Mouse (Mus musculus) limb, embryonic 12.5 days (tissue): Measurements from ENCODE around the gene Thnsl2. TPM values are rescaled to one million over a fixed set of nuclear protein-coding genes. Genes with fewer than 3 reads are reported as not detected.

Experiments
- ATAC-seq: fragments of 200-750 bp; cut with Nextera tagmentation; 2 replicates; pipeline ENCODE4 v1.8.0; 2017; ENCODE audit warnings: low read depth, moderate TSS enrichment; ENCODE audit not compliant: insufficient number of reproducible peaks, insufficient read depth, low FRiP score, low TSS enrichment
- H3K27ac ChIP-seq: fragments of 300-500 bp; sonication (generic); 2 replicates; pipeline ENCODE4 v1.5.1; 2016; ENCODE audit warnings: mild to moderate bottlenecking, moderate library complexity
- H3K27me3 ChIP-seq: fragments of 300-500 bp; sonication (generic); 2 replicates; pipeline ENCODE4 v1.6.1; 2016; ENCODE audit warnings: mild to moderate bottlenecking, moderate library complexity
- H3K36me3 ChIP-seq: fragments of 300-500 bp; sonication (generic); 2 replicates; pipeline ENCODE4 v1.6.1; 2016; ENCODE audit warnings: mild to moderate bottlenecking, moderate library complexity
- H3K4me1 ChIP-seq: fragments of 300-500 bp; sonication (generic); replicated peaks from 2 replicates; pipeline ENCODE4 v1.6.1; 2016
- H3K4me2 ChIP-seq: fragments of 300-500 bp; sonication (generic); 2 replicates; pipeline ENCODE4 v1.6.1; 2016; ENCODE audit warnings: mild to moderate bottlenecking, moderate library complexity
- H3K4me3 ChIP-seq: fragments of 300-500 bp; sonication (generic); replicated peaks from 2 replicates; pipeline ENCODE4 v1.5.1; 2016; ENCODE audit warnings: mild to moderate bottlenecking
- H3K9ac ChIP-seq: fragments of 300-500 bp; sonication (generic); replicated peaks from 2 replicates; pipeline ENCODE4 v1.6.1; 2016; ENCODE audit warnings: mild to moderate bottlenecking, moderate library complexity
- H3K9me3 ChIP-seq: fragments of 300-500 bp; sonication (generic); 2 replicates; pipeline ENCODE4 v1.6.1; 2016; ENCODE audit warnings: mild to moderate bottlenecking, moderate library complexity
- WGBS: fragments of 180-500 bp; shearing (Covaris S2); methylation state at CpG from one replicate; pipeline ENCODE4 v1.1.7; 2016; 5-methylcytosine and 5-hydroxymethylcytosine counted together
- polyA plus RNA-seq: library from polyadenylated mRNA; unstranded; fragments of >200 nt; fragmentation: Nextera tagmentation; extraction: Ambion mirVana; gene quantifications from 2 replicates; pipeline ENCODE4 v1.2.1, GENCODE M21; 2016

Gene Thnsl2
- polyA plus RNA-seq, 1 experiment from 2014 or later, result 6.0 TPM

DNA sequence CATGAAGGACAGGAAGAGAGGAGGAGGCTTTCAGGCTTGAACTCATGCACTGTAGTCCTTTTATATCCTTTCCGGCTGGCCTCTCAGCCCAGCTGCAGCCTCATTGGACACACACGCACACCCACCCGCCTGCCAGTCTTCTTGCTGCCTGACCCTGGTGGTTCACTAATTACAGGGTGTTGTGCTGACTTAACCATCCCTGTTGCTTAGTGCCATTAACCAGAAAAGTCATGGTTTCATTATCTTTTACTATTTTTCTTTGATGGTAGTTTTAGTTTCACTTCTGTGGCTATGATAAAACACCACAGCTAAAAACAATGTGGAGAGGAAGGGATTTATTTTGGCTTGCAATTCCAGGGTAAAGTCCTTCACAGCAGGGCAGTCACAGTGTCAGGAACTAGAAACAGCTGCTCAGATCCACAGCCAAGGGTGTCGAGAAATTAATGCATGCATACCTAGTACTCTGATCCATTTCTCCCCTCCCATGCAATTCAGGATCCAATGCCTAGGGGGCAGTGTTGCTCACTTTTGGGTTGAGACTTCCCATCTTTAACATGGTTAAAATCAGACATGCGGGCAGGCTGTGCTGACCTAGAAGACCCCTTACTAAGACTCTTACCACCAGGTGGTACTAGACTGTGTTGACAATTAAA is 12.6 kb upstream of the Thnsl2 start:
- WGBS, result 69% methylated on average over 5 of the region's 5 CpGs
- no peak for ATAC-seq

DNA sequence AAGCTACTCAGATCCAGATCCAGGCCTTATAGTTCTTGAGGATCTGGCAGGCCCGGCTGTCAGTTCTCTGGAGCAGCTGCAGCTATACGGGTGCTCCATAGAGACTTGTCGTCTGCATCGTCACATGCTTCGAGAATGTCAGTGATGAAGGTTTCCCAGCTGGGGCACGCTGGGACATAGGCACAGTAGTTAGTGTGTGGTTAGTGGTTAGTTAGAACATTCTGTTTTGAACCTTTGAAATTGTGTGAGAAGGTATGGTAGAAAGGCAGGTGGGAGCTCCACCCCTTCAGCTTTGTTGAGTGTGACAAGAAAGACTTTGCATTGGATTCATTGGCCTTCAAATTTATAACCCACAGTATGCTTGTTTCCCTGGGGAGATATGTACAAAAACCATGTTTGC is 10.6 kb upstream of the Thnsl2 start:
- 84% methylated on average over 6 of the region's 6 CpGs for WGBS
- no peak for ATAC-seq
- Histone ChIP-seq H3K36me3 (no peaks in the 10 kb centered on the region), H3K27ac (no peak overlapping the region), H3K4me2 (no peak overlapping the region), H3K9ac (no peak overlapping the region), H3K9me3 (no peaks in the 10 kb centered on the region), H3K4me1 (no peaks in the 10 kb centered on the region), H3K4me3 (no peak overlapping the region), H3K27me3 (no peaks in the 10 kb centered on the region)

More for the DNA sequence above, 12.6 kb upstream of the Thnsl2 start:
- H3K4me3 ChIP-seq, result no peak overlapping the region
- H3K36me3 ChIP-seq, result no peaks in the 10 kb centered on the region
- H3K27me3 ChIP-seq, result no peaks in the 10 kb centered on the region
- no peak overlapping the region for H3K9ac ChIP-seq
- no peak overlapping the region for H3K4me2 ChIP-seq
- no peaks in the 10 kb centered on the region for H3K9me3 ChIP-seq
- no peaks in the 10 kb centered on the region for H3K4me1 ChIP-seq
- no peak overlapping the region for H3K27ac ChIP-seq

DNA sequence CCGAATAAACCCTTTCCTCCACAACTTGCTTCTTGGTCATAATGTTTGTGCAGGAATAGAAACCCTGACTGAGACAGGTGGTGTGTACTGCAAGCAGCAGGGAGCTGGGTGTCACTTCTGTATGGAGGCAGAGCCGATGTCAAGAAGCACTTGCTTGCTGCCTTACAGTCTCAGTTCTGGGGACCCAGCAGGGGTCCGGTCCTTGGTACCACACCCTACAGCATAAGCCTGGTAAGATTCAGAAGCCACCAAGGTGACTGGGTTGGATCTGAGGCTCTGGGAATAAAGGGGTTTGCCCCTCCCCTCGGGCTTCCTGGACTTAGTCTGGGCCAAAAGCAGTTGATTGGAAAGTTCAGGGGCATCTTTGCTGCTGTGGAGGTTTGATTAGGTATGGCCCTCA is 9.2 kb upstream of the Thnsl2 start:
- Histone ChIP-seq H3K27ac (no peak overlapping the region), H3K27me3 (no peaks in the 10 kb centered on the region), H3K9me3 (no peaks in the 10 kb centered on the region), H3K4me3 (no peak overlapping the region), H3K9ac (no peak overlapping the region), H3K4me2 (no peak overlapping the region), H3K36me3 (no peaks in the 10 kb centered on the region), H3K4me1 (no peaks in the 10 kb centered on the region)
- ATAC-seq, result no peak
- WGBS, result 90% methylated on average over 4 of the region's 4 CpGs

DNA sequence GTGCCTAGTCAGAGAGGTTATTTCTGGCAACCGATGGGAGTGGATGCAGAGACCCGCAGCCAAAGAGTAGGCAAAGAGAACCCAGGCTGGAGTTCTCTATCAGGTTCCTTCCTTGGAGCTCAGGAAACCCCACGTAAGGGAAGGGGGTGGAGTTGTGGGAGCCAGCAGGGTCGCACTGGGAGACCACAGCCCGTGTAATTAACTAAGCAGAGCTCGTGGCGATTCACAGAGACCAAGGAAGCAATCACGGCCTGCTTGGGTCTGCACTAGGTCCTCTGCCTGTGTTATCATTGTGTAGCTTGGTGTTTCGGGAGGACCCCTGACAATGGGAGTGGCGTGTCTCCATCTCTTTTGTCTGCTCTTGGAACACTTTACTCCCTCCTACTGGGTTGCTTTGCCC is 6.9 kb upstream of the Thnsl2 start:
- H3K27ac ChIP-seq, result no peak overlapping the region
- H3K4me3 ChIP-seq, result no peak overlapping the region
- H3K9ac ChIP-seq, result no peak overlapping the region
- no peaks in the 10 kb centered on the region for H3K27me3 ChIP-seq
- no peaks in the 10 kb centered on the region for H3K36me3 ChIP-seq
- no peak for ATAC-seq
- WGBS, result 53% methylated on average over 10 of the region's 10 CpGs
- H3K9me3 ChIP-seq, result no peaks in the 10 kb centered on the region
- no peak overlapping the region for H3K4me2 ChIP-seq
- no peaks in the 10 kb centered on the region for H3K4me1 ChIP-seq

DNA sequence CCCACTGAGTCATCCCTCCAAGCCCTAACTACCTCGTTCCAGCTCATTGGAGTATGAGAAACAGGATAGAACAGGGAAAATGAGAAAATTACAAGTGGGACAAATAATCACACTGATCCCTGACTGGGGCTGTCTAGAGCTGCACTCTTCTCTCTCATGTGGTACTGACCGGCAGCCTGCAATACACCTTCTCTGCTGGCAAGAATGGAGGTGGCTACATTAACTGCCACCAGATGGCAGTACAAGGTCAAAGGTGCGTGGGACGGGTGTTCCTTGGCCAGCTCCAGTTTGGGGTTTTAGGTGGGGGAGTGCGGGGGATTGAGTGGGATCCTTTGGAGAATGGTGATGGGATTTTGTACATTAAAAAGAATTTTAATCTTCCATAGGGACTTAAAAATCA is 5.3 kb upstream of the Thnsl2 start:
- WGBS, result 14% methylated on average over 5 of the region's 5 CpGs
- Histone ChIP-seq H3K4me1 (no peaks in the 10 kb centered on the region), H3K27me3 (no peaks in the 10 kb centered on the region), H3K4me2 (no peak overlapping the region), H3K36me3 (no peaks in the 10 kb centered on the region), H3K9ac (no peak overlapping the region), H3K27ac (no peak overlapping the region), H3K4me3 (no peak overlapping the region), H3K9me3 (no peaks in the 10 kb centered on the region)
- ATAC-seq, result peak; percentile 44; the same call in 1 of the 2 replicates

DNA sequence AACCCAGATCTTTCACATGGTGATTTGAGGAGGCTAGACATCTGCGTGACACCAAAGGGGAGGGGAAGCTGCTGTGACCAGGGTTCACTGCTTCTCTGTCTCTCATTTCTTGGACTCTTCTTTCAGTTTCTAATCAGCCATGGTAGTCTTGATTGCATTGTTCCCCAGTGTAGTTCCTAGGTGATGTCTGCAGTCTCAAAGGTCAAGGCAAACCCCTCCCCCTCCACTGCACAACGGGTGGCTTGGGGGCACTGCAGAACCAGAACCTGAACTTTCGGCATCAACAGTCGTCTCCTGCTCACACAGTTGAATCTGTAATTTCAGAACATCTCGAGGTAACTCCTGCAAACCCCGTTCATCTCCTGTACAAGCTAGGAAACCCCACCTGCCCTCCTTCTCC is 4.1 kb upstream of the Thnsl2 start:
- H3K4me3 ChIP-seq, result no peak overlapping the region
- no peaks in the 10 kb centered on the region for H3K27me3 ChIP-seq
- 73% methylated on average over 6 of the region's 6 CpGs for WGBS
- no peaks in the 10 kb centered on the region for H3K36me3 ChIP-seq
- no peak overlapping the region for H3K9ac ChIP-seq
- no peak for ATAC-seq
- H3K4me2 ChIP-seq, result no peak overlapping the region
- H3K4me1 ChIP-seq, result no peaks in the 10 kb centered on the region
- no peaks in the 10 kb centered on the region for H3K9me3 ChIP-seq
- no peak overlapping the region for H3K27ac ChIP-seq

DNA sequence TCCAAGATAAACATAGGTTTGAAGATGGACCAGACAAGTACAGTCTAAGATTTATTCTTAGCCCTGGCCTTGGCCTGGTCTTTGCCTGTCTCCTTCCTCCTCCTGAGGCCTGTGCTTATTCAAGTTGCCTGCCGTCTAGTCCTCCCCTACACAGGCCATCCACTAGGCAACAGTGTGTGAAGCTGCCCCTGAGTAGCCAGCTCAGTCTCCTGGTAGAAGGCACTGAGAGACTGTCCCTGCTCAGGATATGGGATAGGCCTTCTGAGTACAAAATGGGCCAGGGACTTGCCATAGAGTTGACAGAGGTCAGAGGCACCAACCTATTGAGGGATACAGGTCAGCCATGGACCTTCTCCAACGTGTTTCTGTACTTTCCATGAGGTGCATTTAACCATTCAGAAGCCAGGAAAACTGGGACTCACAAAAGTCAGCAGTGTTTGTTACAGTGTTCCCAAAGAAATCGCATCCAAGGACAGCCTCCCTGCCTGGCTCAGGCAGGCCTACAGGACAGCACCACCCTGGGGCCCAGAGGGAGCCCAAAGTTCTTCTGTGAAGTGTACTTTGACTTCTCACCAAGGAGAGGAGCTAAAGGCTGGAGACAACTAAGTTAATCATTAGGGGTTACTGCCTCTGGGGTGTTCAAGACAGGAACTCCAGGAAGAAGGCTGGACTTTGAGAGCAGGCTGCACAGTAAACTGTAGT is 1.2 kb upstream of the Thnsl2 start:
- Histone ChIP-seq H3K9me3 (no peaks in the 10 kb centered on the region), H3K27me3 (no peaks in the 10 kb centered on the region), H3K36me3 (no peaks in the 10 kb centered on the region), H3K4me1 (no peaks in the 10 kb centered on the region), H3K9ac (no peak overlapping the region), H3K27ac (no peak overlapping the region), H3K4me2 (no peak overlapping the region), H3K4me3 (no peak overlapping the region)
- WGBS, result 72% methylated on average over 3 of the region's 3 CpGs
- no peak for ATAC-seq

DNA sequence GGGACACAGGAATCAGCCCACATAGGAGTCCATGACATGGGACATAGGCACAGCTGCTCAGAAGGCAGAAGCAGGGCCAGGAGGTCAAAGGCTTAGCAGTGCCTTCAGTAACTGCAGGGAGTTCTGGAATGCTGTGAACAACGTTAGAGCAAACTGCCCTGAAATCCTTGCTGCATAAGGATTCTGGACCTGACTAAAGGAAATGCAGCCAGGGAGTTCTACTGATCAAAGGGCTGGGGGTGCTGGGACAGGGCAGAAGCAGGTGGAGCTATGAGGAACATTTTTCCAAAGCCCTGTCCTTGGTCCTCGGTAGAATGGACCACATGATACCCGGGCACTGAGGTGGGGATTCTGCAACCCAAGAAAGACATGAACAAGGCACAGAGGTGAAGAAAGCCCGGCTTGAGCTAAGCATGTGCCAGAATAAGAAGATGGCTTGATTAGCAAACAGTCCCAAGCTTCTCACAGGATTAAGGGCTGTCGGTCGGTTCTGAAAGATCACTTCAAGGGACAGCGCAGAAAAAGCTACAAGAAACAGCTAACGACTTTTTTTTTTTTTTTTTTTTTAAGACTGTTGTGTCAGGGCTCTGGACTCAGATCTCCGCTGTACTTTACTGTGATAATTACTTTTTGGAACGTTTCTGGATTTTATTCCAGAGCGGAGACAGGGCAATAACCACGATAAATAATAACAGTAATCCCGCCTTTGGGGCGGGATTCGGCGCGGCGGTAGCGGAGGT is 915 bp downstream of the Thnsl2 start:
- no peaks in the 10 kb centered on the region for H3K9me3 ChIP-seq
- no peaks in the 10 kb centered on the region for H3K27me3 ChIP-seq

DNA sequence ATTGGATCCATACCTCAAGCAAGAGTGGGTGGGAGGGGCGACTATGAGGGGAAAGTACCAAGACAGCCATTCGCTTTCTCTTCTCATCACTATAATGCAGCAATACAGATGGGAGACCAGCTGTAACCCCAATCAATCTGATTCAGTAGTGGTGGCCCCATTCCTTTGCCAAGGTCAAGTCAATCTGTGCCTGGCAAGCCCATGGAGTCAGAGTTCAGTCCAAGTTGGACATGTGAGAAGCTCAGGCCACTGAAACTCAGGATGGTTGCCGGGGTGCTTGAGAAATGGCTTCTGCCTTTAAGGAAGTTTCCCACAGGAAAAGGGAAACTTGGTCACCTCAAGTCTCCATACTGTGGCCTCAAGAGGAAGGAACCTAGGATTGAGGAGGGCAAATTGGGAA is 9.2 kb downstream of the Thnsl2 start:
- Histone ChIP-seq H3K4me3 (no peak overlapping the region), H3K4me1 (no peaks in the 10 kb centered on the region; the same call in 1 of the 2 replicates), H3K27ac (no peak overlapping the region), H3K36me3 (no peaks in the 10 kb centered on the region), H3K4me2 (no peak overlapping the region), H3K9me3 (no peaks in the 10 kb centered on the region), H3K27me3 (no peaks in the 10 kb centered on the region), H3K9ac (no peak overlapping the region)
- WGBS, result 84% methylated on average over 3 of the region's 3 CpGs
- ATAC-seq, result no peak

More for the DNA sequence above, 915 bp downstream of the Thnsl2 start:
- Histone ChIP-seq H3K4me2 (peak overlapping the region; percentile 81), H3K4me3 (peak overlapping the region; percentile 62), H3K9ac (peak overlapping the region; percentile 72), H3K4me1 (no peaks in the 10 kb centered on the region), H3K27ac (no peak overlapping the region; the same call in 1 of the 2 replicates), H3K36me3 (no peaks in the 10 kb centered on the region)
- 1% methylated on average over 19 of the region's 19 CpGs for WGBS
- no peak for ATAC-seq

DNA sequence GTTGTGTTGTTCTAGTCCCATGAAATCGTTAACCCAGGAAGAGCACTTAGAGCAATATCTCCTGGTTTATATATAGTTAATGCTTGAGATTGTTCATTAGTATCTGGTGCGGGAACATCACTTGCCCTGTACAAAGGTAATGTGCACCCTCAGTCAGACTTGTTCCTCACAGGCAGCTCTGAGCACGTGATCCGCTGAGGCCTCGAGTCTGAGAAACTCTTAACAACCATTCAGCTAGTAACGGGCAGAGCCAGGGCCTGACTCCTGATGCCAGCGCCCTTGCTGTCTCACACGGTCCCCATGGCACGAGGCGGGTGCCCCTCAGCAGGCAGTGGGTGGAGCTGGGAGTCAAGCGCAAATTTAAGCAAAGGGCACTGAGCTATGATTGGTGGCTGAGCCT is 10.7 kb downstream of the Thnsl2 start:
- 71% methylated on average over 11 of the region's 11 CpGs for WGBS
- Histone ChIP-seq H3K27me3 (no peaks in the 10 kb centered on the region), H3K4me2 (no peak overlapping the region), H3K4me3 (no peak overlapping the region), H3K9me3 (no peaks in the 10 kb centered on the region), H3K36me3 (no peaks in the 10 kb centered on the region), H3K27ac (no peak overlapping the region), H3K4me1 (no peaks in the 10 kb centered on the region; the same call in 1 of the 2 replicates), H3K9ac (no peak overlapping the region)
- ATAC-seq, result no peak

DNA sequence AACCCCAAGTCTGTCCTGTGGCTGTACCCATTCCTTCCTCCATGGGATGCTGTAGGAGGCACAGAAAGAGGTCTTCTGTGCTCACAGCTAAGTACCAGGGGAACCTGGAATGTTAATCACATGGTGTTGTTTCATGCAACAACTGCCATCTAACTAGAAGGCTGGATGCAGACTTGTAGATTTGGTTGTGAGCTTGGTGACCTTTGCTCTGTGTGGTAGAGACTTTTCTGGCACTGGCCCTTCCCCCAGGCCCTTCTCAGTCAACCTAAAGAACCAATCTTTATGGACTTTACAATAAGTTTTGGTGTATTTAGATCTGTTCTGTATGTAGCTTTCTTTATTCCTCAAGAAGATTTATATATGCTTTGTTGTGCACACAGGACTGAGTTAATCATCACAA is 13.2 kb downstream of the Thnsl2 start:
- Histone ChIP-seq H3K4me1 (no peaks in the 10 kb centered on the region), H3K4me3 (no peak overlapping the region), H3K27ac (no peak overlapping the region), H3K36me3 (no peaks in the 10 kb centered on the region), H3K9ac (no peak overlapping the region), H3K9me3 (no peaks in the 10 kb centered on the region), H3K4me2 (no peak overlapping the region), H3K27me3 (no peaks in the 10 kb centered on the region)
- ATAC-seq, result no peak
